Mouse (Mus musculus): ENCODE results near the gene Gm17542.
"Not testable (repeated sequence)": the region's sequence is repeated elsewhere in the genome, so short reads cannot be mapped to it uniquely, and the experiment has no call there.

DNA sequence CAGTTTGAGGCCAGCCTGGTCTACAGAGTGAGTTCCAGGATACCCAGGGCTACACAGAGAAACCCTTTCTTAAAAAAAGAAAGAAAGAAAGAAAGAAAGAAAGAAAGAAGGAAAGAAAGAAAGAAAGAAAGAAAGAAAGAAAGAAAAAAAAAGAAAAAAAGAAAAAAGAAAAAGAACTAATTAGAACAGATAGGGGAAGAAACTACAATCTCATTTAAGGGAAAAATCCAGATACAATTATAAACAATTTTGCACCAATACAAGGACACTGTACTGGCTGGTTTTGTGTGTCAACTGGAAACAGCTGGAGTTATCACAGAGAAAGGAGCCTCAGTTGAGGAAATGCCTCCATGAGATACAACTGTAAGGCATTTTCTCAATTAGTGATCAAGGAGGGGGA is at the start of gene Gm17542:
- not testable (repeated sequence) for TF ChIP-seq POLR2A (IDR thresholded peaks at IDR 0.05; ENCODE audit: insufficient read length, low read depth); MAX (IDR thresholded peaks at IDR 0.05; ENCODE audit: low read depth); E2F4 (IDR thresholded peaks at IDR 0.05; ENCODE audit: insufficient read depth); POLR2AphosphoS2 (IDR thresholded peaks at IDR 0.05; ENCODE audit: insufficient read length, low read depth)
